Mouse (Mus musculus) brain, embryonic 14.5 days (tissue): ENCODE data around the gene Zbtb20.

Experiments used
- CTCF ChIP-seq: fragments of 200-500 bp; IDR thresholded peaks from 2 replicates; pipeline ENCODE4 v1.5.1; 2012; ENCODE audit warnings: inconsistent platforms, mild to moderate bottlenecking, moderate library complexity, borderline replicate concordance; ENCODE audit not compliant: insufficient read depth, insufficient read length; ENCODE audit errors: extremely low read depth
- POLR2A ChIP-seq: fragments of 200-500 bp; IDR thresholded peaks from 2 replicates; pipeline ENCODE4 v1.6.1; 2012; ENCODE audit warnings: mild to moderate bottlenecking, inconsistent platforms, borderline replicate concordance; ENCODE audit not compliant: poor library complexity, insufficient read depth, insufficient read length, severe bottlenecking; ENCODE audit errors: extremely low read depth

DNA sequence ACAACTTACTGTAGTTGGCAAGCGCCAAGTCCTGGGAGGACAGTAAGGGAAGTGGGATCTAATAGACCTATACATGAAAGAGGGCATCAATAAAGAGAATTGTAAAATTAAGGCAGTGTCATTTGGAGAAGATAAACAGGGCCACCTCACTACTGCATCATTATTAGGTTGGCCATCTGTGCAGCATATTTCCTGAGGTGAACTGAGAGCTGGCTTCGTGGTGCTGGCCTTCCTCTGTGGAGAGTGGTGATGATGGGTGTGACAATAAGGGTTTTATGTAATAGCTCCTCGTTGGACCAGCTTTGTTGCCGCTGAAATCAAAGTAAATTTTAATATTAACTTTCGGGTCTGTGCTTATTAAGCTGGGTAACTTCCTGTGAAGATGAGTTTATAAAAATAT is 223.0 kb downstream of the Zbtb20 start:
- no peak for TF ChIP-seq CTCF
- no peak for TF ChIP-seq POLR2A
